Mouse (Mus musculus) testis, postnatal 14 days (tissue): ENCODE measurements around the gene Tsc2.
A peak's percentile ranks its signal among the peaks of the same experiment; 100 is the strongest.

Experiments used
- DNase-seq: peaks from one replicate; pipeline ENCODE4 v3.0.0; 2021; ENCODE audit warnings: low spot score

The Tsc2 gene

GRCm38 (mm10) chr17:24567034-24567779, 65.2 kb downstream of the Tsc2 start:
- no peak for DNase-seq

GRCm38 (mm10) chr17:24565792-24566191, 66.6 kb downstream of the Tsc2 start:
- no peak for DNase-seq

- DNase-seq = no peak
Observed at GRCm38 (mm10) chr17:24565092-24565491, 67.3 kb downstream of the Tsc2 start.

GRCm38 (mm10) chr17:24564422-24564821, 68.0 kb downstream of the Tsc2 start:
- no peak for DNase-seq

- DNase-seq = no peak
Observed at GRCm38 (mm10) chr17:24563638-24564037, 68.8 kb downstream of the Tsc2 start.

- DNase-seq = no peak
Observed at GRCm38 (mm10) chr17:24561592-24561991, 70.8 kb downstream of the Tsc2 start.

GRCm38 (mm10) chr17:24560301-24561028, 72.0 kb downstream of the Tsc2 start:
- DNase-seq = no peak

GRCm38 (mm10) chr17:24559146-24559545, 73.3 kb downstream of the Tsc2 start:
- DNase-seq = no peak

GRCm38 (mm10) chr17:24558600-24559099, 73.8 kb downstream of the Tsc2 start:
- DNase-seq = no peak

GRCm38 (mm10) chr17:24557091-24557490, 75.3 kb downstream of the Tsc2 start:
- peak; percentile 53 for DNase-seq

- no peak for DNase-seq
Observed at GRCm38 (mm10) chr17:24551050-24551444, 81.4 kb downstream of the Tsc2 start.

GRCm38 (mm10) chr17:24550416-24551049, 81.9 kb downstream of the Tsc2 start:
- DNase-seq = peak; percentile 89

GRCm38 (mm10) chr17:24549618-24550415, 82.6 kb downstream of the Tsc2 start, which contains the start of gene Pkd1:
Pkd1 (plus strand) TSS chr17:24549834.
- peak; percentile 99 for DNase-seq

- peak; percentile 56 for DNase-seq
Observed at GRCm38 (mm10) chr17:24548921-24549617, 83.4 kb downstream of the Tsc2 start.

- no peak for DNase-seq
Observed at GRCm38 (mm10) chr17:24548435-24548834, 84.0 kb downstream of the Tsc2 start.

- DNase-seq = no peak
Observed at GRCm38 (mm10) chr17:24546234-24546633, 86.2 kb downstream of the Tsc2 start.
